Mouse (Mus musculus) testis, adult 2 months (tissue): ENCODE measurements around the gene Zdhhc11. TPM values are rescaled to one million over a fixed set of nuclear protein-coding genes. Genes with fewer than 3 reads are reported as not detected.
"Not testable (repeated sequence)": the region's sequence is repeated elsewhere in the genome, so short reads cannot be mapped to it uniquely, and the experiment has no call there.

Experiments
- H3K27ac ChIP-seq: fragments of 200-500 bp; 2 replicates; pipeline ENCODE4 v1.5.1; 2012; ENCODE audit warnings: low read depth, low read length; ENCODE audit not compliant: control insufficient read depth, insufficient read depth
- H3K27me3 ChIP-seq: fragments of 200-500 bp; 2 replicates; pipeline ENCODE4 v1.6.1; 2012; ENCODE audit warnings: mild to moderate bottlenecking, low read length, moderate library complexity; ENCODE audit not compliant: control insufficient read depth, insufficient read depth
- H3K36me3 ChIP-seq: fragments of 200-500 bp; 2 replicates; pipeline ENCODE4 v1.6.1; 2012; ENCODE audit warnings: mild to moderate bottlenecking, low read length; ENCODE audit not compliant: control insufficient read depth, insufficient read depth
- H3K4me1 ChIP-seq: fragments of 200-500 bp; 2 replicates; pipeline ENCODE4 v1.6.1; 2012; ENCODE audit warnings: low read length; ENCODE audit not compliant: control insufficient read depth, insufficient read depth
- H3K4me3 ChIP-seq: fragments of 200-500 bp; 2 replicates; pipeline ENCODE4 v1.5.1; 2012; ENCODE audit warnings: low read depth, mild to moderate bottlenecking, low read length, moderate library complexity, mixed read lengths; ENCODE audit not compliant: control insufficient read depth
- CTCF ChIP-seq: fragments of 200-500 bp; IDR thresholded peaks from 2 replicates; pipeline ENCODE4 v1.5.1; 2012; ENCODE audit warnings: low read depth, mild to moderate bottlenecking, inconsistent platforms, low read length, moderate library complexity; ENCODE audit not compliant: control insufficient read depth, insufficient read depth, insufficient replicate concordance
- POLR2A ChIP-seq: fragments of 200-500 bp; IDR thresholded peaks from 2 replicates; pipeline ENCODE4 v1.6.1; 2012; ENCODE audit warnings: low read depth, mild to moderate bottlenecking, inconsistent platforms, low read length, moderate library complexity; ENCODE audit not compliant: control insufficient read depth
- polyA plus RNA-seq: library from polyadenylated mRNA; depleted of rRNA; stranded (reverse); fragments of >200 nt; gene quantifications from 2 replicates; pipeline ENCODE4 v1.2.3, GENCODE M21; 2012

Gene Zdhhc11
- polyA plus RNA-seq, 1 experiment, result 44.3 TPM

GRCm38 (mm10) chr13:74008948-74009718 is 45.5 kb downstream of the Zdhhc11 start, which contains the start of gene Tppp:
Gene Tppp, plus strand, starts transcription at chr13:74009407.
- H3K36me3 ChIP-seq, result no peaks in the 10 kb centered on the region
- peaks cover 20% of the 10 kb centered on the region for H3K4me1 ChIP-seq
- no peaks in the 10 kb centered on the region for H3K27me3 ChIP-seq
- peak within 1 kb of the TSS; percentile 51 for H3K4me3 ChIP-seq
- H3K27ac ChIP-seq, result no peak within 1 kb of the TSS
- TF ChIP-seq POLR2A, result 0 out of 2 replicates have a peak, but pooled peaks have one; percentile 25
- TF ChIP-seq CTCF, result no peak

- Histone ChIP-seq H3K4me3 (peak overlapping the region; percentile 51), H3K27ac (no peak overlapping the region), H3K36me3 (no peaks in the 10 kb centered on the region), H3K4me1 (peaks cover 20% of the 10 kb centered on the region), H3K27me3 (no peaks in the 10 kb centered on the region)
- TF ChIP-seq POLR2A, result no peak
- no peak for TF ChIP-seq CTCF
These were observed 46.4 kb downstream of the Zdhhc11 start for GRCm38 (mm10) chr13:74009791-74010614.

- no peak overlapping the region for H3K4me3 ChIP-seq
- peaks cover 20% of the 10 kb centered on the region for H3K4me1 ChIP-seq
- H3K27ac ChIP-seq, result no peak overlapping the region
- H3K36me3 ChIP-seq, result no peaks in the 10 kb centered on the region
- TF ChIP-seq POLR2A (no peak), CTCF (no peak)
- no peaks in the 10 kb centered on the region for H3K27me3 ChIP-seq
These were observed 47.0 kb downstream of the Zdhhc11 start for GRCm38 (mm10) chr13:74010678-74011077.

GRCm38 (mm10) chr13:74015908-74016307 is 52.3 kb downstream of the Zdhhc11 start:
- Histone ChIP-seq H3K27ac (no peak overlapping the region), H3K27me3 (no peaks in the 10 kb centered on the region), H3K4me3 (no peak overlapping the region), H3K36me3 (no peaks in the 10 kb centered on the region), H3K4me1 (no peaks in the 10 kb centered on the region; the same call in 1 of the 2 replicates)
- TF ChIP-seq POLR2A (no peak), CTCF (no peak)

DNA sequence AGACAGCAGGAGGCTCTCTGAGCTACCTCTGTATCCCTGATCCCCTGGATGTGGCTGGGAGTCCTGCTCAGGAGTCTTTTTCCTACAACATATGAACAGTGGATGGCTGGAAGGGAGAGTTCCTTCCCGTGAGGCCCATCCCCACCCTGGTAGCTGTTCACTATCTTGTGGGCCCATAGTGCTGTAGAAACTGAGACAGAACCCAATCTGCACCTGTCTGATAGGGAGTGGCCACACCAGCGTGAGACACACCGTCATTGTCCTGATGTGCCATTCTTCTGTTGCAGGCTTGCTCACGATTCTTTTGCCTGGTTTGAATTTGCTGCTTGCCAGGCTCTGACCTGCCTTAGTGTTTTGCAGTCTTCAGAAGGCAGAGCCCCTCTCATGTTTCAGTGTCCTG is 53.8 kb downstream of the Zdhhc11 start:
- no peaks in the 10 kb centered on the region for H3K27me3 ChIP-seq
- H3K36me3 ChIP-seq, result no peaks in the 10 kb centered on the region
- no peak for TF ChIP-seq POLR2A
- no peak for TF ChIP-seq CTCF
- no peaks in the 10 kb centered on the region for H3K4me1 ChIP-seq
- no peak overlapping the region for H3K4me3 ChIP-seq
- H3K27ac ChIP-seq, result no peak overlapping the region

DNA sequence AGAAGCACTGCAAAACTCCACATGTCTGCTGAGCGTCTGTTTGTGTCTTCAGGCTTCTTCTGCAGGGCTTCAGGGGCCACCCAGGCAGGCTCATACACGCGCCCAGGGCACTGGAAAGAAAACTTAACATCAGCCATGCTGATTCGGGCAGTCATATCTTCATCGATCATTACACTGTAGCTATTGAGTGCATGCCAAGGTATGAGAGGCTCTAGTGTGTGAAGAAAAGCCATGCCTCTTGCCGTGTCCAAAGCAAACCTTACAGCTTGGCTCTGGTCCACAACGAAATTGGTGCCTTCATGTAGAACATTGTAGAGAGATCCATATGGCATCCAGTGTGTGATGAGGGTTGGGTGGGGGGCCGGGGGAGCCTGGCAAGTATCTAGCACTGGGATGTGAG is 55.4 kb downstream of the Zdhhc11 start:
- H3K36me3 ChIP-seq, H3K4me1 ChIP-seq, H3K27me3 ChIP-seq, H3K27ac ChIP-seq, H3K4me3 ChIP-seq: not testable (repeated sequence)

DNA sequence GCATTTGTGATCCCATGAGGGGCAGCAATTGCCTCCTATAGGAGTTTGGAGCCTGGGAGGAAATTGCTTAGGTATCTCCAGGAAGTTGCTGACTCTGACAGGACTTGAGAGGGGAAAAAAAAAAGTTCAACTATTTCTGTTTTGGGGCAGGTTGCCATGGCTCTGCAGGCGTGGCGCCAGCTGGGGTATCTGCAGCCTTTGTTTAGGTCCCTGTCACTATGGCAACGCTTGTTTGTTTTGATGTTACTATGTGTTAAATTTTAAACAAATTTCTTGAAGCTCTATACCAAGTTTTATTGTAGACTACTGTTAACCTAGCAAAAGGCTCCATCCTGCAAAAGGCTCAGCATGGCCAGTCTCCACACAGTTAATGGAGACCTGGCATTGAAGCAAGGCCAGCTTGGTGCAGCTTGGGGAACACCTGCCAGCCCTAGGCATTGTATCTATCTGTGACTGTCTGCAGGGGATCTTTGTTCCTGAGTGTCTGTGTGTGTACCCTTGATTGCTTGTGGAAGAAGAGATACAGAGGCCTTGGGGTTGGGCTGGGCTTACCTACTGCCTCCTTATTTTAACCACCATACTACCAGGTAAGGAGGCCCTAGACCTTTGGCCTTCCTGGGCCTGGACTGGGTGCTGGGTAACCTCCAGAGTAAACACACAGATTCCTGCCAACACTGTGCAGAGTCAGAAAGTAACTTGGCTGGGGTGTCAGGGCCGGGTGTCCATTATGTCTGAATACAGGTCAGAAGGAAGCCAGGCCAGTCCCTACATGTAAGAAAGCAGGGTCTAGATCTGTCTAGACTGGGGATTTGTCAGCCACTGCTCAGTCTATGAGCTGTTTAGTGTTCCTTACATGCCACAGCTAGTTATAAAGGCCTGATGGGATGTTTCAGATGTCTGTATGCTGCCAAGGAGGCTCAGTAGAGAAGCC is 61.8 kb downstream of the Zdhhc11 start:
- H3K27ac ChIP-seq, result no peak overlapping the region
- no peak overlapping the region for H3K4me3 ChIP-seq
- no peaks in the 10 kb centered on the region for H3K36me3 ChIP-seq
- H3K4me1 ChIP-seq, result no peaks in the 10 kb centered on the region
- TF ChIP-seq CTCF, result no peak
- TF ChIP-seq POLR2A, result no peak
- H3K27me3 ChIP-seq, result no peaks in the 10 kb centered on the region
